Mouse (Mus musculus) midbrain, embryonic 11.5 days (tissue): ENCODE data around the gene Gm47995. TPM values are rescaled to one million over a fixed set of nuclear protein-coding genes. Genes with fewer than 3 reads are reported as not detected.
"Not testable (repeated sequence)": the region's sequence is repeated elsewhere in the genome, so short reads cannot be mapped to it uniquely, and the experiment has no call there.

Experiments
- ATAC-seq: fragments of 200-750 bp; cut with Nextera tagmentation; 2 replicates; pipeline ENCODE4 v1.8.0; 2017; ENCODE audit warnings: moderate TSS enrichment, moderate library complexity; ENCODE audit not compliant: low FRiP score
- DNase-seq: peaks from one replicate; pipeline ENCODE4 v3.0.0; 2015; ENCODE audit warnings: low spot score; ENCODE audit errors: missing footprints
- H3K27ac ChIP-seq: fragments of 300-500 bp; sonication (generic); 2 replicates; pipeline ENCODE4 v1.5.1; 2014; ENCODE audit warnings: low read depth, low read length
- H3K27me3 ChIP-seq: fragments of 300-500 bp; sonication (generic); 2 replicates; pipeline ENCODE4 v1.6.1; 2014; ENCODE audit warnings: mild to moderate bottlenecking, low read length, moderate library complexity, mixed read lengths; ENCODE audit not compliant: control insufficient read depth, insufficient read depth
- H3K36me3 ChIP-seq: fragments of 300-500 bp; sonication (generic); 2 replicates; pipeline ENCODE4 v1.6.1; 2014; ENCODE audit warnings: mild to moderate bottlenecking, low read length, moderate library complexity, mixed read lengths; ENCODE audit not compliant: control insufficient read depth, insufficient read depth
- H3K4me1 ChIP-seq: fragments of 300-500 bp; sonication (generic); 2 replicates; pipeline ENCODE4 v1.6.1; 2014; ENCODE audit warnings: low read length; ENCODE audit not compliant: control insufficient read depth, insufficient read depth
- H3K4me2 ChIP-seq: fragments of 300-500 bp; sonication (generic); 2 replicates; pipeline ENCODE4 v1.6.1; 2014; ENCODE audit warnings: mild to moderate bottlenecking, moderate library complexity
- H3K4me3 ChIP-seq: fragments of 300-500 bp; sonication (generic); 2 replicates; pipeline ENCODE4 v1.5.1; 2014; ENCODE audit warnings: low read depth, low read length
- H3K9ac ChIP-seq: fragments of 300-500 bp; sonication (generic); 2 replicates; pipeline ENCODE4 v1.6.1; 2014; ENCODE audit warnings: low read length
- H3K9me3 ChIP-seq: fragments of 300-500 bp; sonication (generic); 2 replicates; pipeline ENCODE4 v1.6.1; 2016; ENCODE audit warnings: low read length; ENCODE audit not compliant: control insufficient read depth
- WGBS: fragments of 180-500 bp; shearing (Covaris S2); extraction: QIAGEN DNeasy Blood & Tissue Kit; methylation state at CpG from one replicate; pipeline ENCODE4 v1.1.7; 2014; 5-methylcytosine and 5-hydroxymethylcytosine counted together
- polyA plus RNA-seq: library from polyadenylated mRNA; unstranded; fragments of >200 nt; fragmentation: Nextera tagmentation; extraction: Ambion mirVana; gene quantifications from 2 replicates; pipeline ENCODE4 v1.2.1, GENCODE M21; 2014

The Gm47995 gene
- 0.36 TPM in 1 of 2 replicates, not detected in the other for polyA plus RNA-seq

GRCm38 (mm10) chr1:151198120-151198519 lies at the start of gene Gm47995:
Gm47995 (plus strand) TSS chr1:151198448.
- not testable (repeated sequence) for DNase-seq, H3K9me3 ChIP-seq, H3K4me2 ChIP-seq, H3K9ac ChIP-seq, H3K36me3 ChIP-seq, H3K4me1 ChIP-seq, H3K4me3 ChIP-seq, H3K27me3 ChIP-seq, ATAC-seq, H3K27ac ChIP-seq
- 94% methylated on average over 2 of the region's 4 CpGs for WGBS

GRCm38 (mm10) chr1:151150211-151150610 lies 48.0 kb upstream of the Gm47995 start:
- Histone ChIP-seq H3K4me3 (no peak overlapping the region), H3K9me3 (no peaks in the 10 kb centered on the region), H3K4me1 (no peaks in the 10 kb centered on the region), H3K4me2 (no peak overlapping the region), H3K27me3 (no peaks in the 10 kb centered on the region), H3K9ac (no peak overlapping the region), H3K36me3 (no peaks in the 10 kb centered on the region), H3K27ac (no peak overlapping the region)
- DNase-seq (no peak), ATAC-seq (no peak)
- WGBS: 87% methylated on average over 7 of the region's 7 CpGs

GRCm38 (mm10) chr1:151151089-151151488 lies 47.2 kb upstream of the Gm47995 start:
- 84% methylated on average over 2 of the region's 2 CpGs for WGBS
- no peak overlapping the region for H3K4me2 ChIP-seq
- no peak overlapping the region for H3K4me3 ChIP-seq
- no peaks in the 10 kb centered on the region for H3K27me3 ChIP-seq
- H3K36me3 ChIP-seq: no peaks in the 10 kb centered on the region
- no peaks in the 10 kb centered on the region for H3K4me1 ChIP-seq
- DNase-seq (no peak), ATAC-seq (no peak)
- no peaks in the 10 kb centered on the region for H3K9me3 ChIP-seq
- H3K9ac ChIP-seq: no peak overlapping the region
- no peak overlapping the region for H3K27ac ChIP-seq

GRCm38 (mm10) chr1:151153056-151153652 lies 45.1 kb upstream of the Gm47995 start:
- H3K27me3 ChIP-seq: no peaks in the 10 kb centered on the region
- DNase-seq (no peak), ATAC-seq (no peak)
- no peaks in the 10 kb centered on the region for H3K9me3 ChIP-seq
- H3K27ac ChIP-seq: no peak overlapping the region
- H3K9ac ChIP-seq: no peak overlapping the region
- H3K4me2 ChIP-seq: no peak overlapping the region
- 91% methylated on average over 6 of the region's 6 CpGs for WGBS
- no peaks in the 10 kb centered on the region for H3K4me1 ChIP-seq
- H3K36me3 ChIP-seq: no peaks in the 10 kb centered on the region
- no peak overlapping the region for H3K4me3 ChIP-seq

GRCm38 (mm10) chr1:151154131-151154530 lies 44.1 kb upstream of the Gm47995 start:
- not testable (repeated sequence) for H3K9ac ChIP-seq, H3K4me1 ChIP-seq, H3K36me3 ChIP-seq, H3K4me2 ChIP-seq, H3K27me3 ChIP-seq, H3K27ac ChIP-seq, H3K4me3 ChIP-seq, H3K9me3 ChIP-seq, DNase-seq, ATAC-seq
- 91% methylated on average over 9 of the region's 9 CpGs for WGBS

GRCm38 (mm10) chr1:151156129-151156528 lies 42.1 kb upstream of the Gm47995 start:
- Histone ChIP-seq H3K36me3 (no peaks in the 10 kb centered on the region), H3K4me2 (no peak overlapping the region), H3K9me3 (no peaks in the 10 kb centered on the region), H3K4me3 (no peak overlapping the region), H3K27me3 (no peaks in the 10 kb centered on the region), H3K4me1 (no peaks in the 10 kb centered on the region), H3K9ac (no peak overlapping the region), H3K27ac (no peak overlapping the region)
- DNase-seq (no peak), ATAC-seq (no peak)
- 96% methylated on average over 3 of the region's 3 CpGs for WGBS

GRCm38 (mm10) chr1:151156777-151157632 lies 41.2 kb upstream of the Gm47995 start:
- WGBS: 84% methylated on average over 7 of the region's 7 CpGs
- ATAC-seq (no peak), DNase-seq (no peak)
- Histone ChIP-seq H3K4me3 (no peak overlapping the region), H3K4me1 (no peaks in the 10 kb centered on the region), H3K27ac (no peak overlapping the region), H3K9me3 (no peaks in the 10 kb centered on the region), H3K9ac (no peak overlapping the region), H3K4me2 (no peak overlapping the region), H3K36me3 (no peaks in the 10 kb centered on the region), H3K27me3 (no peaks in the 10 kb centered on the region)

- Histone ChIP-seq H3K27ac (no peak overlapping the region), H3K27me3 (no peaks in the 10 kb centered on the region), H3K9ac (no peak overlapping the region), H3K4me3 (no peak overlapping the region), H3K4me2 (no peak overlapping the region), H3K36me3 (no peaks in the 10 kb centered on the region), H3K9me3 (no peaks in the 10 kb centered on the region), H3K4me1 (no peaks in the 10 kb centered on the region)
- DNase-seq (no peak), ATAC-seq (peak; percentile 80)
- 73% methylated on average over 9 of the region's 9 CpGs for WGBS
Measured at GRCm38 (mm10) chr1:151157963-151158856, 40.0 kb upstream of the Gm47995 start.
